Mouse (Mus musculus) brown adipose tissue, adult 24 weeks (tissue): ENCODE measurements at regions not wholly inside any gene's neighbourhood (a gene's known extent, or its start where the extent isn't known, plus 50 kb on each side); places are given as distances from the start of the nearest gene placed in this dataset.

Source experiments
- H3K27ac ChIP-seq: fragments of 200-500 bp; replicated peaks from 2 replicates; pipeline ENCODE4 v1.5.1; 2012; ENCODE audit warnings: low read depth, mild to moderate bottlenecking, low read length
- H3K4me1 ChIP-seq: fragments of 200-500 bp; 2 replicates; pipeline ENCODE4 v1.6.1; 2012; ENCODE audit warnings: low read length, mixed read lengths; ENCODE audit not compliant: control insufficient read depth, insufficient read depth, insufficient read length
- H3K4me3 ChIP-seq: fragments of 200-500 bp; 2 replicates; pipeline ENCODE4 v1.5.1; 2012; ENCODE audit warnings: low read depth, mild to moderate bottlenecking, low read length, moderate library complexity; ENCODE audit not compliant: insufficient read depth

DNA sequence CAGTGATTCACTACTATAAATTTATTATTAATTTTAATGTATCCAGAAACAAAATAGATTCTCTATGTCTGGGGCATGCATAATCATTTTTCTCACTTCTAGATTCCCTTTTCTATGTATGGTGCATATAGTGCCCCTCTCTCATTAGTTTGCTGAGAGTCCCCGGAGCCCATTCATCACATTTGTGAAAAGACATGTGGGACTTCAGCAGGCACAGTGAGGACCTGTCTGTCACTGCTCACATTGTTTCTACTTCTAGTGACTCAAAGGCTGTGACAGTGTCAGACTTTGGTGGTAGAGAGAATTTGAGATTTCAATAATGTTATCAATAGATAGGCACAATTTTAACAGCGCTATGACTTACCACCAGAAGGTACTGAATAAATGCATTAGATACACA lies 158.7 kb downstream of the St8sia4 start:
- Histone ChIP-seq H3K27ac (no peak overlapping the region), H3K4me3 (no peak overlapping the region), H3K4me1 (no peaks in the 10 kb centered on the region)

DNA sequence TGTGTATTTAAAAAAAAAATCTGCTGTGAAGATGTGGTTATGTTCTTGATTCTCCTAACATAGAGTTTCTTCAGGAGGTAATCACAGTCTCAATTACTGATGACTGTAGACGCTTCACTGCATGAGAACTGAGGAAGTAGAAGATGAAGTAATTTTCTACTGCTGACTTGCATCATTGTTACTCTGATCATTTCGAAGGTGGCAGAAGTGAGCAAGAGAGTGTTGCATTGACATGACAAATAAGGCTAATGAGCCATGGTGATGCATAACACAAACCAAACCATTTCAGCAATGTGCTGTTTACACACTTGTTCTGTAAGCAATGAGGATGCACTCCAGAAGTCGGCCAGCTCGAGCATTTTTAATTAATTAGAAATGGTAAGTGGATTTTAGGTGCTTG lies 138.6 kb downstream of the St8sia4 start:
- no peak overlapping the region for H3K4me3 ChIP-seq

DNA sequence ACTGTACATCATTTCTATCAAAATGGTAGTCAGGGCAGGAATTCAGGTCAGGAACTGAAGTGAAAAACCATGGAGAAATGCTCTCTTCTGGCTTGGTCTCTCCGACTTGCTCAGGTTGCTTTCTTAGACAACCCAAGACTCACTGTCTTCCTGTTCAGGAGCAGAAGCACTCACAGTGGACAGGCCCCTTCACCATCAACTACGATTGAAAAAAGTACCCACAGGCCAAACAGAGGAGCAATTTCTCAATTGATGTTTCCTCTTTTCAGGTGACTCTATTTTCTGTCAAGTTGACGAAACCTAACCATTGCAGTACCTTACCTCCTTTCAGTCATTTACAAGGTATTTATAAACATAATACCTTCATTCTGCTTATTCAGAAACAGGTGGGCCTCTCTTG lies 136.4 kb downstream of the St8sia4 start:
- no peaks in the 10 kb centered on the region for H3K4me1 ChIP-seq
- H3K27ac ChIP-seq = no peak overlapping the region
- no peak overlapping the region for H3K4me3 ChIP-seq

More for the DNA sequence above, 138.6 kb downstream of the St8sia4 start:
- no peak overlapping the region for H3K27ac ChIP-seq
- H3K4me1 ChIP-seq = no peaks in the 10 kb centered on the region
